Mouse (Mus musculus): Measurements from ENCODE around the gene Adh5.
A peak's percentile ranks its signal among the peaks of the same experiment; 100 is the strongest.
"Not testable (repeated sequence)": the region's sequence is repeated elsewhere in the genome, so short reads cannot be mapped to it uniquely, and the experiment has no call there.

Adh5 gene

DNA sequence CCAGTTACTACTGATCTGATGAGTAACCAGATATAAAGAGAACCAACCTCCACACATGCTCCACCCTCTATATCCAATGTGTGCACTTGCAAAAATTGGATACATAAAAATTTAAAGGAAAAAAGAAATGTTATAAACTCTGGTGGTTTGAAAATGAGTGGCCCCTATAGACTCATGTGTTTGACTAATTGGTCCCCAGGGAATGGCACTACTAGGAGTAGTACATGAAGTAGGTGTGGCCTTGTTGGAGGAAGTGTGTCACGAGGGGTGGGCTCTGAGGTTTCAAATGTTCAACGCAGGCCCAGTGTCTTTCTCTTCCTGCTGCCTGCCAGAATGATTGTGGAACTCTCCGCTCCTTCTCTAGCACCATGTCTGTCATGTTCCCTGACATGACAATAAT is 18.9 kb downstream of the Adh5 start:
- no peak for DNase-seq

DNA sequence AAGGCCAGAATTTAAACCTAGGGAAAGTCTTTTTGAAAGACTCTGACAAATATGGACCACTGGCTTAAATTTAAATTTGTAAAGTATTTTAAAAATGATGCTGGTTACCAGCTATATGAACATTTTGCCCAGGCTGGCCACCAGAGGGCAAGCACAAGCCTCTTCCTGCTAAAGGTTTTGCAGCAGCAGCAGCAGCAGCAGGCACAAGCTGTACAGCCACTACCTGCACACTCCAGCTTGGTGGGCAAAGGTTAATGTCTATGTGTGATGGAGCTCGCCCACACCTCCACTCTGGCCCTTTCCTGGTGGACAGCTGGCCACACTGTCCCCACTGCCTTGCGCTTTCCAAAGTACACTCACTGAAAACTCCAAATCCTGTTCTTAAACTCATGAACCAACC is 20.2 kb downstream of the Adh5 start:
- no peak for DNase-seq

DNA sequence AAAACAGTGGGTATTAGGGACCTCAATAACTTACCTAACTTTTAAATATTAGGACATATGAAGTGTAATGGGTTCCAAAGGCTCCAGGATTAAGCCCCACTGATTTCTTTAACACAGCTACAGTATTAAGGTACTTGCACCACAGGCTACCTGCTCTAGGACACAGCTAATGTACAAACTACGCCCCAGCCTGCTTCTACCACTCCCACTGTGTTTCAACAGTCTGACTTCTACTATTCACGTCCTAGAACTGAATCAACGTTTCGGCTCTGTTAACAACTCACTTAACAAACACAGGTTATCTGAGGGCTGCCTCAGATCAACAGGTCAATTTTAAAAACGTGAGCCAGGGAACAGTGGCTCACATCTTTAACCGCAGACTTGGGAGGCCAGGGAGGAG is 20.9 kb downstream of the Adh5 start:
- DNase-seq = no peak

GRCm38 (mm10) chr3:138464573-138465147 is 21.8 kb downstream of the Adh5 start:
- DNase-seq = no peak

GRCm38 (mm10) chr3:138466656-138467055 is 23.8 kb downstream of the Adh5 start:
- DNase-seq = not testable (repeated sequence)

DNA sequence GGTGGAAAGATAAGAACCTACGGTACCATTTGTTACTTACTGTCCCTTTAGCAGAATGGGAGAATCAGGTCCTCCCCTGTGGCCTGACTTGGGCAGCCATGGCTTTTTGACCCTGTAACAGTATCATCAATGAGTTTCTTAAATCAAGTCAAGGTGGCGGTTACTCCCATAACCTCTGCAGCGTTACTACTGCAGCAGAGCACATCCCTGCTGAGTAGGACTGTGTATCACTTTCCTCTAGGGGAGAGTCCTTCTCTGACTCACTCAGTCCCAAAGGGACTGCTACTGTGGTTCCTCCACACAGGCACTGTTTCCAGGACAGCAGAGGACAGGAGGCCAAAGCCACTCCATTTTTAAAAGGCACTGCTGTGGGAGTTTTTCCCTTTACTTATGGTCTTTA is 28.2 kb downstream of the Adh5 start:
- DNase-seq = no peak

- DNase-seq = no peak
These were observed 36.6 kb downstream of the Adh5 start for GRCm38 (mm10) chr3:138479489-138479888.

DNA sequence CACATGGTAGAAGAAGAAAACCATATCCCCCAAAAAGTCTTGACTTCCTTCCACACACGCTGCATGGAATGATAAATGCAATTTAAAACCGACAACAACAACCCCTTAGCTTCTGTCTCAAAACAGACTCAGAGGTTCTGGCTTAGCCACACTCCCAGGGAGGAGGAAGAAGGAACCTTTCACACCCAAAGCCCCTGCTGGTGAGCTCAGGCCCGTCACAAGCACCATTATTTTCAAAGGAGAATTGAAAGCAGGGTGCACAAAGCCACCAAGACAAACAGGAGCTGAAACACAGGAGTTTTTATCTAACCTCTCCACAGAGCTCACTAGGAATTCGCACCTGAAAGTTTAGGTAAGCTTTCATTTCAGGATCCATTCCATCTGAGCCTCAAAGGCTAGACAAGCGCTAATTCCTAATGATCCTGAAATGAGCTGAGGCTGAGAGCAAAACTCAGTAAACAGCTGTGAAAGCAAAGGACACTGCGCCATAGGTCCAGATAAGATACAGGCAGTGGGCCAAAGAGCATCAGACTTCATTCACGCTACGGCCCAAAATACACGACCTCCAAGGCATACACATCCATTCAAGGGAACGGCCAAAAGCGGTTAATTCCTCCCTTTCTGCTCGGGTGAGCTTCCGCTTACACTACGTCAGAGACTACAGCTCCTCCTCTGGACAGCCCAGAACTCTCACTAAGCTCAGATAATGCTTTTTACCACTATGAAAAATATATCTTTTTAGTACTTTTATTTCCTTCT is 38.8 kb downstream of the Adh5 start:
- DNase-seq = no peak

DNA sequence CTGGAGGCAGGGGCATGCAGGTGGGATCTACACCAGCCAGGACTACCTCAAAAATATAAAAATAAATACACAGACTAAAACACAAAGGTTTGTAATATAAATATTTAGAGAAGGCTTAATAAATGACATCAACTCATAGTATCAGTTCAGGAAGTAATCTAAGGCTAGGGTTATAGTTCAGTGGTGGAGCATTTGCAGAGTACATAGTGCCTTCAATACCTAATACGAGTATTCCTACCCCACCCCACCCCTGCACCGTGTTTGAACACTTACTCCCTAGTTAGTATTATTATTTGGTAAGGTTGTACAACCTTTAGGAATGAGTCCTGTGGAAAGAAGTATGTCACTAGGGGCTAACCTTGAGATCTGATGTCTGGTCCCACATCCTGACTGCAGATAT is 40.3 kb downstream of the Adh5 start:
- DNase-seq = no peak

GRCm38 (mm10) chr3:138488584-138489326 is 45.9 kb downstream of the Adh5 start:
- no peak for DNase-seq

- DNase-seq = peak; percentile 95
These were observed 46.6 kb downstream of the Adh5 start, which contains the start of gene Metap1 for GRCm38 (mm10) chr3:138489327-138490033. Gene Metap1, minus strand, starts transcription at chr3:138489515.

- peak; percentile 35 for DNase-seq
These were observed 47.1 kb downstream of the Adh5 start for GRCm38 (mm10) chr3:138490034-138490337.

GRCm38 (mm10) chr3:138493668-138494067 is 50.8 kb downstream of the Adh5 start:
- DNase-seq = no peak

DNA sequence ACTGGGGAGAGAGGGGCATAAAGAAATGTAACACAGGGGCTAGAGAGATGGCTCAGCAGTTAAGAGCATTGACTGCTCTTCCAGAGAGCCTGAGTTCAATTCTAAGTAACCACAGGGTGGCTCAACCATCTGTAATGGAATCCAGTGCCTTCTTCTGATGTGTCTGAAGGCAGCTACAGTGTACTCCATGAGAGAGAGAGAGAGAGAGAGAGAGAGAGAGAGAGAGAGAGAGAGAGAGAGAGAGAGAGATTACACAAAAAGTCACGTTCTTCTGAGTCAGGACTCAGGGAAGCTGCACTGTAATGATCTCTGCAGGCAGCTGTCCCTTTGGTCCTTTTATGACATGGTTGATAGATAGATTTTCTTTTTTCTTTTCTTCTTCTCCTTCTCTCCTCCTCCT is 51.7 kb downstream of the Adh5 start:
- no peak for DNase-seq

- no peak for DNase-seq
These were observed 52.6 kb downstream of the Adh5 start for GRCm38 (mm10) chr3:138495166-138496145.

GRCm38 (mm10) chr3:138498731-138499130 is 55.8 kb downstream of the Adh5 start:
- no peak for DNase-seq

GRCm38 (mm10) chr3:138499854-138500740 is 57.2 kb downstream of the Adh5 start:
- DNase-seq = no peak

DNA sequence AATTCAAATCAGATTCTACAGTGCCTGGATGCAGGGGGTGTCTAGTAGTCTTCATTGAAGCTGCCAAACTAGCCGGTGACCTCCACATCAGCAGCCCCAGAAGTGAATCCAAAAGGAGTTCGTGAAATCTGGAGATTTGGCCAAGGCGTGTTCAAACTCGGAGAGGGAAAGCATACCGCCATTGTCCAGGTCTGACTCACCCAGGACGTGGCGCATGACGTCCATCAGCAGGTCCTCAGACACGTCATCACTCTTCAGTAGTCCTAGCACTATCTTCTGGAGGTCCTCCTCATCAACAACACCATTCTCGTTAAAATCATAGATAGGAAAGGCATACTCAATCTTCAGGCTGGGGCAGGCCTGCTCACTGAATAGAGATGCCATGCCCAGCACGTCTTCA is 60.9 kb downstream of the Adh5 start:
- no peak for DNase-seq
